Mouse (Mus musculus) large intestine, adult 2 months (tissue): ENCODE results near the gene Aak1. TPM values are rescaled to one million over a fixed set of nuclear protein-coding genes. Genes with fewer than 3 reads are reported as not detected.

ENCODE experiments used
- DNase-seq: peaks from one replicate; pipeline ENCODE4 v3.0.0-alpha.2; 2012; ENCODE audit warnings: low read depth, low spot score
- WGBS: fragments of 180-500 bp; shearing (Covaris S2); methylation state at CpG from one replicate; pipeline ENCODE4 v1.1.7; 2018; 5-methylcytosine and 5-hydroxymethylcytosine counted together
- polyA plus RNA-seq: library from polyadenylated mRNA; depleted of rRNA; stranded (reverse); fragments of >200 nt; gene quantifications from 2 replicates; pipeline ENCODE4 v1.2.3, GENCODE M21; 2012

Gene Aak1
- polyA plus RNA-seq, 1 experiment, result 4.0 TPM

DNA sequence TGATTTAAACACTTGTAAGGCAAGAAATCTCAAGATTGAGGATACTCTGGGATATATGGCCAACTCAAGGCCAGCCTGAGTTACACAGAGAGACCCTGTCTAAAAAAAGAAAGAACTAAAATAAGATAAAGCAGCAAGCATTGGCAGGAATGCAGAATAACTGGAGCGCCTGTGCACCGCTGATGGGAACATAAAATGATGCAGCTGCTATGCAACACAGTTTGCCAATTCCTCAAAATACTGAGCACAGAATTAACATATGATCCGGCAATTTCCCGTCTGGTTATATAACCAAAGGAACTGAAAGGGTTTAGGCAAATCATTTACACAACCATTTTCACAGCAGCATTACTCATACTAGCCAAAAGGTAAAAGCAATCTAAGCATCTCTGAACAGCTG, 30.0 kb downstream of the Aak1 start:
- no peak for DNase-seq
- WGBS, result 68% methylated on average over 4 of the region's 4 CpGs

DNA sequence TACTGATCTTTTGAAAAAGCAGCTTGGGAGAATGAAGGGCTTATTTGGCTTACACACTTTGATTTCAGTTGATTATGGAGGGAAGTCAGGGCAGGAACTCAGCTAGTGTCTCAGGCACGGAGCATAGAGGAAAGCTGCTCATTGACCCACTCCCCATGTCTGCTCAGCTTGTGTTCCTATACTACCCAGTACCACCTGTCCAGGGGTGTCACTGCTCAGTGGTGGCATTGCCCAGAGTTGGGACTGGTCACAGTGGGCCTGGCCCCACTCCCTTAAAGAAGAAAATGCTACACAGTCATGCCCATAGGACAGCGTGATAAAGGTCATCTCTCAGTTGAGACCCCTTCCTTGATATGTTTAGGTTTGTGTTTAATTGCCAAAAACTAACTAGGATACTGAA, 34.9 kb downstream of the Aak1 start:
- DNase-seq, result no peak
- WGBS, result 83% methylated on average over 2 of the region's 2 CpGs

DNA sequence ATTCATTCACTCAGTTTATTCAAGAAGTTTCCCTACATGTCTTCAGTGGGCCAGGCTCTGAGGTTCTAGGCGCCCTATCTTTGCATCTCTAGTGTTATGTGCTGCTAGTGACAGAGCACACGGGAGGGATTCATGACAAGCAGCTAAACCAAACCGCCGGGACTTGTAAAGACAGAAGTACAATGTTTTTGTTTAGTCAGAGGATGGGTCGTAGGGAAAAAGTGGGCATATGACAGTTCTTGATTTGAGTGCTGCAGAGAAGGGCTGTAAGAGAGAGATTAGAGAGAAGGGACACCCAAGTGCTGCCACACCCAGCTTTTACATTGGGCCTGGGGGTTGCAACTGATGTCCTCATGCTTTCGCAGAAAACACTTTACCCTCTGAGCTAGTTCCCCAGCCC, 35.4 kb downstream of the Aak1 start:
- 80% methylated on average over 6 of the region's 6 CpGs for WGBS
- no peak for DNase-seq

DNA sequence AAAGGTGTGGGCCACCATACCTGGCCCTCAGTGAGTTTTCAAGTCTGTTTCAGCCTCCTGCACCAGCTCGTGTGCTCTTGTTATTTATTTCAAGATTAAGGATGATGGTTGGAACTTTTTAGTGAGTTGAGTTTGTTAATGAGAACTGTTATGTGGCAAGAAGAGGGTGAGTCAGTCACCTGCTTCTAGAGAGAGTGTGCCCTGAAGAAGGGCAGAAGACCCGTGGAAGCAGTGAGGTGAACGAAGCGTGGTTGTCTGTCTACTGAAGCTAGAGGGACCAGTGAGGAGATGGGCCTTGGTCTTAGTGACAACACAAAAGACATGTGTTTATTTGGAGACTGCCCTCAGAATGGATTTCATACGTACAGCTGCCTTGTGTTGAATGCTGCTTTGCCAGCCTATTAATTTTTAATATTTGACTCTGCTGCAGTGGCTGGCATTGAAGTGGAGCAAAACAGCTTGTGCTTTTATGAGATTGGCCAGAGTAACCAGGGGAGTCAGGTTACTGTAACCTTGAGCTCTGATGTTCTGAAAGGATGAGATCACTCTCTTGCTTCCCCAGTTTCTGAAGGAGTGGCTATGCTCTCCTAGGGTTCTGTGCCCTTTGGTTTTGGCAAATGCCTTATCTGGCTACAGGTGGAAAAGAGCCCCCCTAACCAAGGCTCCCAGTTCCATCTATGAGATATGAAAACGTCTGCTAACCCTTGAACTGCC, 36.7 kb downstream of the Aak1 start:
- 62% methylated on average over 6 of the region's 6 CpGs for WGBS
- DNase-seq, result no peak

DNA sequence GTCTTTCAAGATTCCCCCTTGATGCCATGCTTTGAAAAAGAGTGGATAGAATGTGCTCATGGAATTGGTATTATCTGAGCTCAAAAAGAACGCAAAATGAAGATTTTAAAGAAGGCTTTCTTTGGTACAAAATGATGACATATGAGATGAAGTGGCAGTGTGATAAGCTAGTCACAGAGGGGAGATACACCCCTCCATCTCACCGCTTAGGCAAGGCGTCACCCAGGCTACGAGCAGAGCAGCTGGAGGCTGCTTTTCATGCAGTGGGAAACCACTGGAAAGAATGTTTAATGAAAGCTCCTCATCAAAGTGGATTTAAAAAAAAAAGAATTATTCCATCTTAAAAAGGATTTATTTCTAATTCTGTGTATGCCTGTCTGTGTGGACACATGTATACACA, 37.5 kb downstream of the Aak1 start:
- 88% methylated on average over 4 of the region's 4 CpGs for WGBS
- no peak for DNase-seq

DNA sequence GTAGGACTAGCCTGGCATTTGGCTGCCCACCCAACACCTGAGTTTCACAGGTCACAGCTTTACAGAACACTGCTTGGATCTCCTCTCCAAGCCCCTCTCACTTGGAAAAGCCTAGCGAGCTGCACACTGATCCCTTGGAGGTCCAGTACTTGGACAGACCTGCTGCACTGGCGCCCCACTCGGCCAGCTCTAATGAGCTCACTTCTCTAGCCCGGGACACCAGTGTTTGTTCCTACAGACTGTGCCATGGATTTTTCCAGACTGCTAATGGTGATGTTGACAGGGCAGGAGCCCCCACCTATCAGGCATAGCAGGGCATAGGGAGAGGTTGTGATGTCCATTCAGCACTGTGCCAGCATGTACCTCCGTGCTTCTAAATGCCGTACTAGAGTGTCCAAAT, 48.2 kb downstream of the Aak1 start:
- 89% methylated on average over 6 of the region's 6 CpGs for whole genome bisulfite sequencing
- no peak for DNase-seq

DNA sequence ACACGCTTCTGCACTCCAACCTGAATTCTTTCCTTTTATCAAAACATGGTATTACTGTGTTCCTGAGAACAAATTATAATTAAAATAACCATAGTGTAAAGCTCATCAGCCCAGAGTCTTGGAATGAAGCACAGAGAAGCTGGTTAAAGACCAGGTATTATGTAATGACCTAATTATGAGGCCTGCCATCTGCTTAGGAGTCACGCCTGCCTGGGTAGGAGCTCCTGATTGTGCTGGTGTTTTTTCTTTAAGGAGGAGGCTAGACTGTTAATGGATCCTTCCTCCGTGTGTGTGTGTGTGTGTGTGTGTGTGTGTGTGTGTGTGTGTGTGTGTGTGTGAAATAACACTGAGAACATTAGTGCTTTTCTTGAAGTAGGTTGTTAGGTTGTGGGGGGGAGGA, 49.7 kb downstream of the Aak1 start:
- WGBS, result 53% methylated on average over 3 of the region's 3 CpGs
- no peak for DNase-seq

DNA sequence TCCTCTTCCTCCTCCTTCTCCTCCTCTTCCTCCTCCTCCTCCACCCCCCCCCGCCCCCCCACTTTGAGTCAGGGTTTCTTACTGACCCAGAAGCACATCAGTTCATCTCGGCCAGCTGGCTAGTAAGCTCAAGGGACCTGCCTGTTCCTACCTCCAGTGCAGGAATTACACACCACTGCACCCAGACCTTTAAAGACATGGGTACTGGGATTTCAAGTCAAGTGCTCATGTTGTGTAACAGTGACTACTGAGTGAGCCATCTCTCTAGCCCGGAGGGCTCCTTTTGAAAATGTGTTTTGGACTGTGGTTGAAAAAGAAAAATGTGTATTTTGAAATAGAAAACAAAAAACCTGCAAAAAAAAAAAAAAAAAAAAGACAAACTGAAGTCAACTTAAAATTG, 50.6 kb downstream of the Aak1 start:
- no peak for DNase-seq
- 83% methylated on average over 3 of the region's 3 CpGs for WGBS

DNA sequence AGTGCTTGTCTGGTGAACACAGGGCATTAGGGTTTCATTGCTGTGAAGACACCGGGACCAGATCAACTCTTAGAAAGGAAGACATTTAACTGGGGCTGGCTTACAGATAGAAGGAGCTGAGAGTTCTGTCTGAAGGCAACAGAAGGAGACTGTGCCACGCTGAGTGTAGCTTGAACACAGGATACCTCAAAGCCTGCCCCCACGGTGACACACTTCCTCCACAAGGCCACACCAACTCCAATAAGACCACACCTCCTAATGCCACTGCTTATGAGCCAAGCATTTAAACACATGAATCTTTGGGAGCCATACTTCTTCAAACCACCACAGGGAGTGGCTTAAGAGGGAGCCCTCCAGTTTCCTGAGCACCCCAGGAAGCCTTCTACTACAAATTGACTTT, 51.2 kb downstream of the Aak1 start:
- WGBS, result 74% methylated on average over 3 of the region's 3 CpGs
- no peak for DNase-seq

DNA sequence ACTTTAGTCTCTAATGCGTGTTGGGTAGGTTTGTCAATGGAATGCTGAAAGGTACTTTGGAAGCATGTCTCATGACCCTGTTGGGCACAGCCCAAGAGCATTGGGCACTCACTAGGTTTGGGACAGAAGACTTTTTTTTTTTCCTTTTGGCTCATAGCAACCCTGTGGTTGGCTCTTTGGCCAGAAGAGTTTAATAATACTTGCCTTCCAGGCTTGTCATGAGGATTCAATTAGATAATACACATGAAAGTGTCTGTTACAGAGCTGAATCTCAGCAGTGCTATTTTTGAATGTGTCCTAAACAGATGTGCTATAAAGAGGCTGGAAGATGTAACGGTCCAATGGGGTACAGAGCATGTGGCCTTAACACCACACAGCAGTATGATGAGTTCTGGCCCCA, 56.2 kb downstream of the Aak1 start:
- DNase-seq, result no peak
- WGBS, result 91% methylated on average over 2 of the region's 2 CpGs

DNA sequence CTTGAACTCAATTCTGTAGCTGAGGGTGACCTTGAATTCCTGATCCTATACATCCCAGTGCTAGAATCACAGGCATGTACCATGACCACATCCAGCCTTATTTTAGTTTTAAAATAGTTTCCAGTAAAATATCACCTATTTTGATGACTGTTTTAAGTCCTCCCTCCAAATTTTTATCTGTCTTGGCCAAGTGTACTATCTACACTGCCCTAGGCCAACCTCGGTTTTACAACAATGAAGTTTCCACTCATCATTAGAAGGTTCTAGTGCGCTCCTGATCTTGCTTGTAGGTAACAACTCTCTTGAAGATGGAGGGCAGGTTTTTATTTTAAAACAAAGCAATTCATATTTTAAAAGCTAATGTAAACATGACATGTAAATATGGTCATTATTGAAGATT, 57.9 kb downstream of the Aak1 start:
- DNase-seq, result no peak
- WGBS, result 91% methylated on average over 2 of the region's 2 CpGs

DNA sequence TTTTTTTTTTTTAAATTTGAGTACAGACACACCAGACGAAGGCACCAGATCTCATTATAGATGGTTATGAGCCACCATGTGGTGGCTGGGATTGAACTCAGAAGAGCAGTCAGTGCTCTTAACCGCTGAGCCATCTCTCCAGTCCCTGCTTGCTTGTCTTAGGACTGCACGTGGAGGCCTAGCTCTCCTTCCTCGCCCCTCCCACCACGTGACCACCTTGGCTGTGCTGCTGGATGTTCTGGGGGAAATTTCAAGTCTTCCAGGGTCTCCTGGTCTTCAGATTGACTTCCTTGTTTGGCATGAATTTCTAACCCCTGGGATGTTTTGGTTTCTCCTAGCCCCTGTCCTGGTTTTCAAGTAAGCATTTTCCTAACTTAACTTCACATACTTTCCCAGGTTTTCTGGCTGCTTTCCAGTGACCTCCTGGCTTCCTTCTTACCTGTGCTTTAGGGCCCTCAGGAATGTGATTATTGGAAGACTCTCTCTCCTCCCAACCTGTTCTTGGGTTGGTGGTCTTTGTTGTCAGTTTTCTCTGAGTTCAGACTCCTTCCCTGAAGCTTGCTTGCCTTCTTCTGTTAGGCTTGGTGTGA, 59.3 kb downstream of the Aak1 start:
- WGBS, result 61% methylated on average over 5 of the region's 5 CpGs
- DNase-seq, result no peak

DNA sequence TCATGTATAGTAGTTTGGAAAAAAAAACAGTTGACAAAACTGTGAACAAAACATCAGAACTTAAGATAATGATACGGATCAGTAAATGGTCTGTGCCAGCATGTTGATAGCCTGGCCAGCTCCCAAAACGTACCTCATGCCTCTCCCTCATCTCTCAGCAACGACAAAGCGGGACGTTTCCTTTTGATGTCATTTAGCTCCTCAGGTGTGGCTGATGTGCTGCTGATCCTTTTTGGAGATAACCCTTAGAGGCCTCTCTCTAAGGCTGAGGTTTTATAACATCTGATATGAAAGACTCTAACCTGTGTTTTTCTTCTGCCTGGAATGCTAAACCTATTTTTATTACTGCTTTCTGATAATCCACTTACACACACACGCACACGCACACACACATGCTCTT, 60.6 kb downstream of the Aak1 start:
- DNase-seq, result no peak
- 44% methylated on average over 7 of the region's 7 CpGs for WGBS

DNA sequence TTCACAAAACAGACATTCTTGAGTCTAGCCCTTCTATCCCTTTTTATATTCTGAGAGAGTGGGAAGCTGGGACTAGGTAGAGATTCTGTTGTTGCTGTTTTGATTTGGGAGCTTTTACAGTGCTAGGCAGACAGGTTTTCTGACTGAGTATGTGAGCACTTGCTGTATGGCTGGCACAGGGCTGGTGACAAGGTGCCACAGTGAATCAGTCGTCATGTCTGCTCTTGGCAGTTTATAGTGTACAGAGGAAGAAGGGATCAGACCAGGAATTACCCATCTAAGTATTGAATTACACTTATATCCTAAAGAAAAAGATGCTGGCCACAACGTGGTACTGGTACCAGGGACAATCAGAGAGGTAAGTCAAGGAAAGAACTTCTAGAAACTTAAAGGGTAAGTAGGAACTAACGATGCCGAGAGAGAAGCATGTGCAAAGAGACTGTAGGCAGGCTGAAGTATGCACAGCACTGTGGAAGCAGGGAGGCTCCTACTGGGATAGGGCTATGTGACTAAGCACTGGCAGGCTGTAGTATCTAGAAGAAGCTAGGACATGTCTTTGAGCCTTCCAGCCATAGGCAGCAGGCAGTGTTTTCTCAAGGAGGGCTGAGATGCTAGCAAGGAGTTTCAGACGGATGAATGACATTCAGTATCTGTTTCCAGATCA, 67.0 kb downstream of the Aak1 start:
- WGBS, result 77% methylated on average over 5 of the region's 5 CpGs
- DNase-seq, result no peak

DNA sequence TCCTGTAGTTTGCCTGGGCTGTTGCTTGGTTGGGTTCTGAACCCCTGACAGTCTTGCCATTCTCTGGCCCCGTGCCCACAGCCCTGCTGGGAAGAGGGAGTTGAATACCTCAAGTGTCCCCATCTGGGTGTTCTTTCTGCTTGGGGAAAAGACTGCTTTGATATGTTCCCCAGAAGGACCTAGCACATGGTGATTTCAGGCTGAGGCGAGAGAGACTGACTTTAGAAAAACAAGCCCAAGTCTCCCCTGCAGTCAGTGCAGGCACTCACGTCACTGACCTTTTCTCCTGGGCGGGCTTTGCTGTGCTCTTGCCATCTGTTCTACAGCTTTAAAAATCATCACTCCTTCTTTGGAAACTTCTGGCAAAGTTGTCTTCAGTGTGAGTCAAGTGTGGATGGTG, 67.9 kb downstream of the Aak1 start:
- no peak for DNase-seq
- WGBS, result 78% methylated on average over 4 of the region's 4 CpGs

DNA sequence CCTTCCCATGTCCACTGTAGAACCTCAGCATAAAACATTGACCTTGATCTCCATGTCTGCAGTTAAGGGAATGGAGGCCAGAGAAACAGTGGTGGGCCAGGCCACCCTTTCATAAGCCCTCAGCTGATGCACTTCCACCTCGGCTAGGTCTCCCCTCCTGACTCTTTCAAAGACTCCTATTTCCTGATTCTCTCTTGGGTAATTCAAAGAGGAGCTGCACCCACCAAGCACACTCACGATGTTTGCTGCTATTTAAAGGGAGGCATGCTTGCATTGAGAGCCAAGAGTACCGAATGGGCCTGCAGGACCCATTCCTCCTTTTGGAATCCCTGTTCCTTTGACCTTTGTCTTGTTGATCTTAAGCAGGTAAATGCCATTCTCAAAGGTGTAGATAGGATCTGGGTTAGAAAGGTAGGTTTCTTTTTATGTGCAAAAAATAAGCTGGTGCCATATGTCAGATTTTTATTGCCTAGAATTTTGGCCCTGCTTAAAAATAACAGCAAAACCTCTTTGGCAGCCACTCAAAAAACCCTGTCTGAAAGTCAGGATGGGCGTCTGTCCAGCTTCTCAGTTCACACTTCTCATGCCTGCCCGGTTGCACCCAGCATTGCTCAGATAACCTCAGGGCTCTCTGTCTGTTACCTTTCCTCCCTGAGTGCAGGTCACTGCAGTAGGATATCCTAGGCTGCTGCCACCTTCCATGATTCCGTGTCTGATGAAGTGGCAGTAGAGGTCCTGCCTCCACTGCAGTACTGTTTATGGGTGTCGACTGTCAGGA, 68.9 kb downstream of the Aak1 start:
- DNase-seq, result no peak

DNA sequence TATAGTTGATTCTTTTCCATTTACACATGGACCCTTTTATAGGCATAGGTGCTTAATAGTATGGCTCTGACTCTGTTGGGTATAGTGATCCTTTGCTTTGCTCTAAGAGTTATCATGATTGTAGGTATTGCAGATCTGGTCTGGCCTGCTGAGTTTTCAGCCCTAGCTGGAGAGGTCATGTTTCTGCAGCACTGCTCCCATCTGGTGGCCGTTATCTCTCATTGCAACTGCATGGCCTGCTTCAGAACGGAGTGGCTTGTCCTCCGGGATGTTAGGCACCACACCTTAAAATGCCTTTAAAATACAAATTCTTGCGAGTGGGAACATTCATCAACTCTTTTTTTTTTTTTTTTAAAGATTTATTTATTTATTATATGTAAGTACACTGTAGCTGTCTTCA, 72.6 kb downstream of the Aak1 start:
- peak; percentile 50 for DNase-seq
- WGBS, result 13% methylated on average over 4 of the region's 4 CpGs

More for the DNA sequence above, 68.9 kb downstream of the Aak1 start:
- 22% methylated on average over 7 of the region's 7 CpGs for WGBS

DNA sequence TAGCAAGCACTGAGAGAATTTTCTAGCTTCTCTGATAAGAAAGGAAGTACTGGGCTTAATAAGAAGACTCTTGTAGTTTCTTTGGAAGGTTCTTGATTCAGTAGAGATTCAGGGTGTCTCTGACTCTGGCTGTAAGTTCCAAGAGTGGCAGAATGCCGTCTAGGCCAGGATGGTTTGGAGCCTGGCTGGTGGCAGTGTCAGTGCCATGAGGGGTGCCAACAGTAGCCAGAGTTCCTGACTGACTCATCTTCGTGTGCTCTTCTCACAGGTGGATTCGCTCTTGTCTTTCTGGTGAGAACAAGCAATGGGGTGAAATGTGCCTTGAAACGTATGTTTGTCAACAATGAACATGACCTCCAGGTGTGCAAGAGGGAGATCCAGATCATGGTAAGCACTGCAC, 75.4 kb downstream of the Aak1 start:
- DNase-seq, result no peak
- WGBS, result 92% methylated on average over 4 of the region's 4 CpGs

DNA sequence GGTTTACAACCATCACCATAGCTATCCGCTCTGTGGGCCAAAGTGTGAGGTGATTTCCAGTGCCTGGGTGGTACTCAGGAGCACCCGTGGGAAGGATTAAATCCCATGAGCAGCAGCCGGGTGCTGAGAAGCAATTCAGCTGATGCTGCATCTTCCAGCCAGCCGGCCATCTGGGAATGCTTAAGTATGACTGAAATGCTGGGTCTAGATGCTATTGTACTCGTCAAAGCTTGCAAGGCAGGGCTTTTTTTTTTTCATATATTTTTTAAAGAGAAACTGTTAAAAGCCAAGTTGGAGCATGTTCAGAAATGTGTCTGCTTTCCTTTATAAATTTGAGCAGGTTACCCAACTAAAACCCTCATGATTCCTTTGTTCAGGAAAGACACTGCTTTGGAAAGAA, 85.2 kb downstream of the Aak1 start:
- no peak for DNase-seq
- WGBS, result 69% methylated on average over 5 of the region's 5 CpGs

DNA sequence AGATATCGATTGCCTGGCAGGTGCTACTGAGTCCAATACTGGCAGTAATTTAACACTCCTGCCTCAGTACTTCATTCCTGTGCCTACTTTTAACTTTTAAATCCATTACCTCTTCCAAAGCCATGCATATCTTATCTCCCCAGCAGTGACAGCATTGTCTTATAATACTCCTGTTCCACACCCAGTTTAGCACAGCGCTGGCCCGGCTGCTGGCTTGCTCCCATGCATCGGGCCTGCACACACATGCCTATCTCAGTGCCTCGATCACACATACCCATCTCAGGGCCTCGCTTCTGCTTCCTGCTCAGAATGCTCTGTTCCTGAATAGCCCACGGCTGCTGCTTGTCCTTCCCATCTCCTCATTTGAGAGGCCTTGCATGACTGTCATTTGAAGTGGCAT, 90.5 kb downstream of the Aak1 start:
- 92% methylated on average over 7 of the region's 7 CpGs for WGBS
- DNase-seq, result no peak

DNA sequence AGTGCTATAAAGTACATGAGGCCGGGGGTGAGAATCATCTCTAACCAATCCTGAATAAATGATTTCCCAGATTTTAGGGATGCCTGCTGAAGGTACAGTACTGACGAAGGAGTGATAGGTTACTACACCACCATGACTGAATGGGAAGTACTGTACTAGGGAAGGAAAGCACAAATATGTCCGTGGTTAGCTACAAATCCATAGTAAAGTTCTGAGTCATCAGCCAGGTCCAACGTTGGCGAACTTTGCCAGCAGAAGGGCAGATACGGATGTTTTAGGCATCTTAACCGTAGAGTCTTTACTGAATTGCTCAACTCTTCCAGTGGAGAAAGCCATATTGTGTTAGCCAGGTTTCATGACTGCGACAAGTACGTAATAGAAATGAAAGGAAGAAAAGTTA, 91.6 kb downstream of the Aak1 start:
- WGBS, result 94% methylated on average over 9 of the region's 9 CpGs

More for the DNA sequence above, 91.6 kb downstream of the Aak1 start:
- no peak for DNase-seq
